Mouse (Mus musculus) ES-E14 (cell line): ENCODE results near the gene Pard3. TPM values are rescaled to one million over a fixed set of nuclear protein-coding genes. Genes with fewer than 3 reads are reported as not detected.
"Not testable (repeated sequence)": the region's sequence is repeated elsewhere in the genome, so short reads cannot be mapped to it uniquely, and the experiment has no call there.

Experiments used
- DNase-seq: peaks from one replicate; pipeline ENCODE4 v3.0.0-alpha.2; 2013; ENCODE audit warnings: low read depth, low spot score
- H3K27ac ChIP-seq: 2 replicates; pipeline ENCODE4 v1.5.1; 2012; ENCODE audit warnings: low read depth, mild to moderate bottlenecking, low read length, moderate library complexity, mixed read lengths; ENCODE audit not compliant: poor library complexity, insufficient read depth, severe bottlenecking
- H3K36me3 ChIP-seq: 2 replicates; pipeline ENCODE4 v1.6.1; 2012; ENCODE audit warnings: mild to moderate bottlenecking, low read length, moderate library complexity, mixed read lengths; ENCODE audit not compliant: control insufficient read depth, poor library complexity, insufficient read depth, severe bottlenecking
- H3K4me1 ChIP-seq, 2 experiments: fragments of 150-350 bp in 1 of 2; sonication (generic) in 1 of 2; 2 replicates each; pipeline ENCODE4 v1.6.1; 2012; ENCODE audit warnings: low read length in 2 of 2, mild to moderate bottlenecking in 1 of 2, mixed read lengths in 1 of 2; ENCODE audit not compliant: control insufficient read depth in 2 of 2, insufficient read depth in 2 of 2, poor library complexity in 1 of 2
- H3K4me3 ChIP-seq, 2 experiments: fragments of 150-350 bp in 1 of 2; sonication (generic) in 1 of 2; 2 replicates each; pipeline ENCODE4 v1.5.1; 2012; ENCODE audit warnings: low read length in 2 of 2, low read depth in 1 of 2, mild to moderate bottlenecking in 1 of 2, mixed read lengths in 1 of 2; ENCODE audit not compliant: insufficient read depth in 1 of 2, poor library complexity in 1 of 2, severe bottlenecking in 1 of 2
- H3K9ac ChIP-seq: 2 replicates; pipeline ENCODE4 v1.6.1; 2012; ENCODE audit warnings: low read depth, mild to moderate bottlenecking, low read length, mixed read lengths; ENCODE audit not compliant: poor library complexity, insufficient read depth, severe bottlenecking
- H3K9me3 ChIP-seq: fragments of 150-350 bp; sonication (generic); 2 replicates; pipeline ENCODE4 v1.6.1; 2012; ENCODE audit warnings: low read depth, mild to moderate bottlenecking, low read length; ENCODE audit not compliant: control insufficient read depth, insufficient read depth
- CHD2 ChIP-seq: IDR thresholded peaks from 2 replicates; pipeline ENCODE4 v1.6.1; 2014; ENCODE audit warnings: mild to moderate bottlenecking, low read depth, low read length, inconsistent platforms
- HCFC1 ChIP-seq: IDR thresholded peaks from 2 replicates; pipeline ENCODE4 v1.6.1; 2012; ENCODE audit warnings: low read length, inconsistent platforms, borderline replicate concordance; ENCODE audit not compliant: insufficient read depth
- MAFK ChIP-seq: IDR thresholded peaks from 2 replicates; pipeline ENCODE4 v1.6.1; 2014; ENCODE audit warnings: mild to moderate bottlenecking, low read depth, low read length, inconsistent platforms; ENCODE audit not compliant: insufficient read depth
- ZC3H11A ChIP-seq: IDR thresholded peaks from 2 replicates; pipeline ENCODE4 v1.6.1; 2012; ENCODE audit warnings: low read depth, mild to moderate bottlenecking, inconsistent platforms, low read length, borderline replicate concordance
- ZNF384 ChIP-seq: IDR thresholded peaks from 2 replicates; pipeline ENCODE4 v1.6.1; 2012; ENCODE audit warnings: low read depth, low read length, inconsistent platforms
- in situ Hi-C, 2 experiments: fragments of 600-800 bp; cut with MboI; formaldehyde crosslinking; loops; one replicate each; pipeline ENCODE4 v1.15.1; 2025; ENCODE audit warnings: low sequenced_read_pairs in 2 of 2, inconsistent platforms in 1 of 2; ENCODE audit not compliant: unreplicated experiment in 2 of 2
- total RNA-seq: library from RNA; depleted of rRNA; stranded (reverse); fragments of 300-350 nt; gene quantifications from 2 replicates; pipeline ENCODE4 v1.2.3, GENCODE M21; 2012

The Pard3 gene
- total RNA-seq, 1 experiment: 30.2 TPM

DNA sequence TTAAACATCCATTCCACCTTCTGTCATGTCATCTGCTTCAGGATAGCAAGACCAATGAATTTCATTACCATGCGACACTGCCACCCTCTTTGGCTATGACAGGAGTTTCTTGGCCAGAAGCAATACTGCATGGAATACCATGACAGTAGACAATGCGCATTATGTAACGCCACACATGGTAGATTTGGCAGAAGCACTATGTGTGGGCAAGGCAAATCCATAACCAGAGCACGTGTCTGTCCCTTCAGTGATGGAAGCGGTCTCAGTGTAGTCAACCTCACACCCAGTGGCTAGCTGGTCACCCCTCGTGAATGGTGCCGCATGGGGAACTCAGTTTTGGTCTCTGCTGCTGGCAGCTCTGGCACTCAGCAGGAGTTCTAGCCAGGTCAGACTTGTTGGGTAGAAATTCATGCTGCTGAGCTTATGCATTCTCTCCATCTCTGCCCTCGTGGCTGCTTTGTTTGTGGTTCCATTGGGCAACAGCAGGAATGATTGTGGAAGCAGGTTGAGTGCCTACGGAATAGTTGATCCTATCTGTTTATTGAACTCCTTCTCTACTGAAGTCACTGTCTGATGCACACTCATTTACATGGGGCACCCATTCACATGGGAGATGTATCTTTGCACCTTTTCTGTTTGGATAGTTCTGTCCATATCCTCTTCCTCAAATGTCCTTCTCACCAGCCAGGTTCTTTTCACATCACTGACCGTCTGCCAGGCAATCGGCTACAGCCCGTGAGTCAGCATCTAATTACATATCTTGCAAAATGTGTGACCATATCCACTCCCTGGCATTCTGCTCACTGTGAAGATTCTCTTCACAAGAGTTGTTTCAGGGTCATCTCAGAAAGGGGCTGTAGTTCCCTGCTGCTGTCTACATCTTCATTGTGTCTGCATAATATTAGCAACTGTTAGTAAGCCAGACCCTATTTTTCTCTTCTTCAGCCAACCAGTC, 100.9 kb downstream of the Pard3 start:
- in situ Hi-C loops: no loop called here
- H3K4me3 ChIP-seq: no peak overlapping the region
- TF ChIP-seq CHD2 (no peak), HCFC1 (no peak), ZC3H11A (no peak), ZNF384 (no peak), MAFK (no peak)

DNA sequence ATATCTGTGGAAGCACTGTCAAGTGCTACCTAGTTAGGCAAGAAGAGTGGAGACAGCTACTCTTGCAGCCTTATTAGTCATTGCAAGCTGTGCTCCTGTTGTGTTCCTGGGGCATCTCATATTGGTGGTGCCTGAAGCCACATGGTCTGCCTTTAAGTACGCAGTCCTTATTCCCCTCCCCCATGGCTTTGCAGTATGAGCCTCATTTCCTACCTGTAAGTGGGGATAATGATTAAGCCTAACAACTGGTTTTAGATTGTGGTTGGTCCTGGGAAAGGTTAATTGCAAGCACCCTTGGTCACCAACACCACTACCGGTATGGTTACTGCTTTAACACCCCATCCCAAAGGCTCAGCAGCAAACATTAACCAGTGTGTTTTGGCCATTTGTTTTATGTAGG, 104.8 kb downstream of the Pard3 start:
- in situ Hi-C loops: no loop called here
- H3K4me1 ChIP-seq: no peaks in the 10 kb centered on the region
- no peak overlapping the region for H3K27ac ChIP-seq
- TF ChIP-seq MAFK (no peak), ZNF384 (no peak), HCFC1 (no peak), CHD2 (no peak), ZC3H11A (no peak)
- H3K9ac ChIP-seq: no peak overlapping the region
- no peak overlapping the region for H3K4me3 ChIP-seq
- DNase-seq: no peak
- H3K9me3 ChIP-seq: no peaks in the 10 kb centered on the region
- no peaks in the 10 kb centered on the region for H3K36me3 ChIP-seq

More for the DNA sequence above, 100.9 kb downstream of the Pard3 start:
- Histone ChIP-seq H3K27ac (no peak overlapping the region), H3K9me3 (no peaks in the 10 kb centered on the region), H3K36me3 (peaks cover 2% of the 10 kb centered on the region; the same call in 1 of the 2 replicates), H3K4me1 (no peaks in the 10 kb centered on the region), H3K9ac (no peak overlapping the region)
- no peak for DNase-seq

DNA sequence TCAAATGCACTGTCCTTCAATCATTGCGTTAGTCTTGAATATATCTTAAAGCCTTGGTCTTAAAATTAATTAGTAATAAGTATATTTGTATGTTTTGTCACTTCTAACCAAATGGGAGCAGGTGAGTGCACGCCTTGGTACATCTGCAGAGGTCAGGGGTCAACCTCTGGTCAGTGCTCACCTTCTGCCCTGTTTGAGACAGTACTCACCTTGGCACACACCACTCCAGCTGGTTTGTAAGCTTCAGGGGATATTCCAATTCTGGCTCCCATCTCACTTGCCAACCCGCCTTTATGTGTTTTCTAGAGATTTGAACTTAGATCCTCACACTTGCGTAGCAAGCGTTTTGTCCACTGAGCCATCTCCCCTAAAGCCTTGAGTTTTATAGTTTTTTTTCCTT, 105.7 kb downstream of the Pard3 start:
- H3K36me3 ChIP-seq: no peaks in the 10 kb centered on the region
- no peak overlapping the region for H3K4me3 ChIP-seq
- DNase-seq: no peak
- in situ Hi-C loops: no loop called here
- no peak for TF ChIP-seq MAFK
- TF ChIP-seq HCFC1: no peak
- no peak for TF ChIP-seq ZNF384
- TF ChIP-seq ZC3H11A: no peak
- no peak for TF ChIP-seq CHD2
- no peaks in the 10 kb centered on the region for H3K4me1 ChIP-seq
- H3K27ac ChIP-seq: no peak overlapping the region
- H3K9me3 ChIP-seq: no peaks in the 10 kb centered on the region
- no peak overlapping the region for H3K9ac ChIP-seq

- not testable (repeated sequence) for H3K27ac ChIP-seq, H3K9ac ChIP-seq, H3K36me3 ChIP-seq, H3K4me1 ChIP-seq, H3K9me3 ChIP-seq, DNase-seq, H3K4me3 ChIP-seq
- in situ Hi-C loops: loop anchor here in 1 of 2 experiments (10.0 kb wide), 1 partner anchor 186 kb away; no protein-coding TSS in a partner anchor
These were observed 106.7 kb downstream of the Pard3 start for GRCm38 (mm10) chr8:127170372-127170771.
